Mouse (Mus musculus) left cerebral cortex, adult 6 months (tissue): ENCODE data around the gene Zfp202. TPM values are rescaled to one million over a fixed set of nuclear protein-coding genes. Genes with fewer than 3 reads are reported as not detected.

Experiments used
- long read RNA-seq, 2 experiments: library from polyadenylated mRNA; unstranded; transcript quantifications; one replicate each; pipeline ENCODE4 v2.0.0; 2019 to 2020
- polyA plus RNA-seq: library from polyadenylated mRNA; unstranded; fragments of <200 nt; fragmentation: Nextera tagmentation; gene quantifications from 2 replicates; pipeline ENCODE4 v1.2.3, GENCODE M21; 2021

The Zfp202 gene
- 1.1 and 1.5 TPM in 2 replicates for polyA plus RNA-seq
- long read RNA-seq, experiment 1, transcript Zfp202-202 (7 exons, 3,873 nt): minor isoform, 8 of 29 reads
- long read RNA-seq, experiment 1, transcript Zfp202-201 (7 exons, 3,461 nt): major isoform, 11 of 29 reads
- long read RNA-seq, experiment 1, partial matches to known transcripts: 1 of 29 reads
- long read RNA-seq, experiment 1, other reads (novel, unspliced or antisense): 6 of 29 reads
- long read RNA-seq, experiment 2, partial matches to known transcripts: 0 of 3 reads
- long read RNA-seq, experiment 2, other reads (novel, unspliced or antisense): 1 of 3 reads

DNA sequence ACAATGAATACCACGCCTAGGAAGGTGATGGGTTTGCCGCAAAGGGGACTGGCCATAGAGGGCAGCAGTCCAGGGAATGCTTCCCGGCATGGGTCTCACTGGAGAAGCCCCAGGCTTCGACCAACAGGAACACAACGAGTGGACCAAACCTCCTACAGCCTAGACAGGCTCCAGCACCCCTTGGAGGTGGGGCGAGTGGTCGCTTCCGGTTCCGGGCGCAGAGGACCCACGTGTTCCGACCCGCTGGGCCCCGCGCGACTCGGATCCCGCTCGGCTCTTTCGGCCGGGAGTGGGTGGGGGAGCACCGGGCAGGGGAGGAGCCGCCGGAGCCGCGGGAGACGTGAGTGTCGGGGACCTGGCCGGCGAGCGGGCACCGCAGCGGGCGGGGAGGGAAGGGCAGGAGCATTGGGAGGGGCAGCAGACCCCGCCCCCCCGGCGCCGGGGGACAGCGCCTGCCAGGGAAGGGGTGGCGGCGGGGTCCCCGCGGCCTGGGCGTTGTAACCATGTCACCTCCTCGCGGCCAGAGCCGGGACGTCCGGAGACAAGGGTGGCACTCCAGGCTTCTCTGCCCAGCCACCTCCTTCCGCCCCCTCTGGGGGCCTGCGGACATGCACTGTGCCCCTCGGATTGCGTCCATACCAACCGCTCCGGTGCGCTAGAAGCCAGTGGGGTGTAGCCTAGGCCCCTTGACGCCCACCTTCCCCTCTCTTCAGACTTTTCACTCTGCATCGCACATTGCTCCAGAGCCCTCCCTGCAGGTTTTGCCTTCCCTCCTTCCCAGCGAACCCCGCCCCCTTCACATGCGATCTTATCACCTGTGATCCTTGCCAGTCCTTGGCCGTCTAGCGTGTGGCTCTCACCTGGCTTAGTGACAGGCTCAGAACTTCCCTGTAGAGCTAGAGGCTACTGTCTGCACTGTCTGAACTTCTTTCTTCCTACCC, at the start of gene Zfp202:
Gene Zfp202, plus strand, starts transcription at position 219 of the 941 bp plus-strand sequence.

GRCm38 (mm10) chr9:40180620-40181019, 11.5 kb upstream of the Zfp202 start, which contains the start of gene Olfr986:
Gene Olfr986 (plus strand): TSS chr9:40180920.

Other genes starting within 250 kb of the Zfp202 start
- not detected in 2 replicates for gene Olfr975, start 240.3 kb upstream of the Zfp202 start, polyA plus RNA-seq
- gene Olfr976, start 231.2 kb upstream of the Zfp202 start, polyA plus RNA-seq: not detected in 2 replicates
- not detected in 2 replicates for gene Olfr978, start 200.2 kb upstream of the Zfp202 start, polyA plus RNA-seq
- gene Olfr979, start 188.9 kb upstream of the Zfp202 start, polyA plus RNA-seq: not detected in 2 replicates
- gene Olfr980, start 182.7 kb upstream of the Zfp202 start, polyA plus RNA-seq: not detected in 2 replicates
- not detected in 2 replicates for gene Olfr981, start 170.9 kb upstream of the Zfp202 start, polyA plus RNA-seq
- not detected in 2 replicates for gene Olfr982, start 118.5 kb upstream of the Zfp202 start, polyA plus RNA-seq
- not detected in 2 replicates for gene Olfr983, start 98.7 kb upstream of the Zfp202 start, polyA plus RNA-seq
- gene Olfr984, start 78.1 kb upstream of the Zfp202 start, polyA plus RNA-seq: not detected in 2 replicates
- not detected in 2 replicates for gene Olfr985, start 62.1 kb upstream of the Zfp202 start, polyA plus RNA-seq
- not detected in 2 replicates for gene Tmem225, start 44.2 kb upstream of the Zfp202 start, polyA plus RNA-seq
- gene Olfr986, start 11.4 kb upstream of the Zfp202 start, polyA plus RNA-seq: not detected in 2 replicates
- 31.2 and 35.3 TPM in 2 replicates for gene Scn3b, start 76.9 kb downstream of the Zfp202 start, polyA plus RNA-seq